Mouse (Mus musculus): ENCODE data around the gene Clca1. TPM values are rescaled to one million over a fixed set of nuclear protein-coding genes. Genes with fewer than 3 reads are reported as not detected.

The Clca1 gene
- polyA plus RNA-seq, 1 experiment from 2014 or later = not detected

DNA sequence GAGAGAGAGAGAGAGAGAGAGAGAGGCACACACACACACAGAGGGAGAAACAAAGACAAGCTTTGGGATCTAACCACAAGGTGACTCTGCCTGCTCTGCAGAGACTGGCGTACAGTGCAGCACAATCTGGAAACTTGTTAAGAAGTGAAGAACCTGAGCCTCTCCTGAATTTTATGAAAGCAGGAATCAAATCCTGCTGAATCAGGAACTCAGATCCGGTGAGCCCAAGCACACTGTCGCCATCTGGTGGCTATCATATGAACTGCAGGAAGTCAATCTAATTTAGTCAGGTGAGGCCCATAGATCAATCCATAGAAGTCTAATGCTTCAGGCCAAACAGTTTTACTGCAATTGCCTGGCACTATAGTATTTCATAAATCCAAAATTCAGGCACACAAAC is 5.8 kb downstream of the Clca1 start:
- H3K9ac ChIP-seq (ENCODE audit: low read depth, low read length) = no peak overlapping the region
- no peaks in the 10 kb centered on the region for H3K9me3 ChIP-seq (ENCODE audit: control insufficient read depth, low read length)
- 29% methylated on average over 3 of the region's 3 CpGs for WGBS
- no peaks in the 10 kb centered on the region for H3K27me3 ChIP-seq (replicated peaks; ENCODE audit: control insufficient read depth, insufficient read depth, low read length)
- no peak for DNase-seq (ENCODE audit: low spot score)
- no peak overlapping the region for H3K4me2 ChIP-seq
- no peaks in the 10 kb centered on the region for H3K4me1 ChIP-seq (replicated peaks; ENCODE audit: control insufficient read depth, insufficient read depth, low read length)
- no peaks in the 10 kb centered on the region for H3K36me3 ChIP-seq (ENCODE audit: control insufficient read depth, insufficient read depth, low read length)
- H3K27ac ChIP-seq (ENCODE audit: low read depth, low read length) = no peak overlapping the region
- no peak for ATAC-seq (replicated peaks; ENCODE audit: low FRiP score)
- no peak overlapping the region for H3K4me3 ChIP-seq (ENCODE audit: low read depth, low read length)

GRCm38 (mm10) chr3:145017807-145018206 is 14.8 kb downstream of the Clca1 start:
- H3K9ac ChIP-seq (ENCODE audit: low read depth, low read length) = no peak overlapping the region
- no peaks in the 10 kb centered on the region for H3K9me3 ChIP-seq (ENCODE audit: control insufficient read depth, low read length)
- DNase-seq (ENCODE audit: low spot score) (no peak), ATAC-seq (replicated peaks; ENCODE audit: low FRiP score) (no peak)
- no peak overlapping the region for H3K4me2 ChIP-seq
- H3K27ac ChIP-seq (ENCODE audit: low read depth, low read length) = no peak overlapping the region
- H3K36me3 ChIP-seq (ENCODE audit: control insufficient read depth, insufficient read depth, low read length) = no peaks in the 10 kb centered on the region
- 81% methylated on average over 3 of the region's 3 CpGs for WGBS
- H3K4me1 ChIP-seq (replicated peaks; ENCODE audit: control insufficient read depth, insufficient read depth, low read length) = no peaks in the 10 kb centered on the region
- no peak overlapping the region for H3K4me3 ChIP-seq (ENCODE audit: low read depth, low read length)
- no peaks in the 10 kb centered on the region for H3K27me3 ChIP-seq (replicated peaks; ENCODE audit: control insufficient read depth, insufficient read depth, low read length)

- Histone ChIP-seq H3K36me3 (ENCODE audit: control insufficient read depth, insufficient read depth, low read length) (no peaks in the 10 kb centered on the region), H3K9ac (ENCODE audit: low read depth, low read length) (no peak overlapping the region), H3K4me2 (no peak overlapping the region), H3K9me3 (ENCODE audit: control insufficient read depth, low read length) (no peaks in the 10 kb centered on the region), H3K27ac (ENCODE audit: low read depth, low read length) (no peak overlapping the region), H3K27me3 (replicated peaks; ENCODE audit: control insufficient read depth, insufficient read depth, low read length) (no peaks in the 10 kb centered on the region), H3K4me1 (replicated peaks; ENCODE audit: control insufficient read depth, insufficient read depth, low read length) (no peaks in the 10 kb centered on the region), H3K4me3 (ENCODE audit: low read depth, low read length) (no peak overlapping the region)
- 36% methylated on average over 5 of the region's 5 CpGs for WGBS
- ATAC-seq (replicated peaks; ENCODE audit: low FRiP score) = no peak
- DNase-seq (ENCODE audit: low spot score) = no peak
Observed at GRCm38 (mm10) chr3:145004422-145004821, 28.2 kb downstream of the Clca1 start.

- Histone ChIP-seq H3K4me1 (replicated peaks; ENCODE audit: control insufficient read depth, insufficient read depth, low read length) (no peaks in the 10 kb centered on the region), H3K9me3 (ENCODE audit: control insufficient read depth, low read length) (no peaks in the 10 kb centered on the region), H3K27me3 (replicated peaks; ENCODE audit: control insufficient read depth, insufficient read depth, low read length) (no peaks in the 10 kb centered on the region), H3K27ac (ENCODE audit: low read depth, low read length) (no peak overlapping the region), H3K4me3 (ENCODE audit: low read depth, low read length) (no peak overlapping the region), H3K36me3 (ENCODE audit: control insufficient read depth, insufficient read depth, low read length) (no peaks in the 10 kb centered on the region), H3K9ac (ENCODE audit: low read depth, low read length) (no peak overlapping the region), H3K4me2 (no peak overlapping the region)
- WGBS = 61% methylated on average over 1 of the region's 1 CpGs
- DNase-seq (ENCODE audit: low spot score) (no peak), ATAC-seq (replicated peaks; ENCODE audit: low FRiP score) (no peak)
Observed at GRCm38 (mm10) chr3:145000912-145001311, 31.7 kb downstream of the Clca1 start.

- H3K4me1 ChIP-seq (replicated peaks; ENCODE audit: control insufficient read depth, insufficient read depth, low read length) = no peaks in the 10 kb centered on the region
- ATAC-seq (replicated peaks; ENCODE audit: low FRiP score) (no peak), DNase-seq (ENCODE audit: low spot score) (no peak)
- no peak overlapping the region for H3K27ac ChIP-seq (ENCODE audit: low read depth, low read length)
- no peaks in the 10 kb centered on the region for H3K36me3 ChIP-seq (ENCODE audit: control insufficient read depth, insufficient read depth, low read length)
- H3K27me3 ChIP-seq (replicated peaks; ENCODE audit: control insufficient read depth, insufficient read depth, low read length) = no peaks in the 10 kb centered on the region
- no peak overlapping the region for H3K9ac ChIP-seq (ENCODE audit: low read depth, low read length)
- H3K4me2 ChIP-seq = no peak overlapping the region
- no peaks in the 10 kb centered on the region for H3K9me3 ChIP-seq (ENCODE audit: control insufficient read depth, low read length)
- WGBS = 81% methylated on average over 5 of the region's 5 CpGs
- H3K4me3 ChIP-seq (ENCODE audit: low read depth, low read length) = no peak overlapping the region
Observed at GRCm38 (mm10) chr3:144993055-144993454, 39.5 kb downstream of the Clca1 start.

DNA sequence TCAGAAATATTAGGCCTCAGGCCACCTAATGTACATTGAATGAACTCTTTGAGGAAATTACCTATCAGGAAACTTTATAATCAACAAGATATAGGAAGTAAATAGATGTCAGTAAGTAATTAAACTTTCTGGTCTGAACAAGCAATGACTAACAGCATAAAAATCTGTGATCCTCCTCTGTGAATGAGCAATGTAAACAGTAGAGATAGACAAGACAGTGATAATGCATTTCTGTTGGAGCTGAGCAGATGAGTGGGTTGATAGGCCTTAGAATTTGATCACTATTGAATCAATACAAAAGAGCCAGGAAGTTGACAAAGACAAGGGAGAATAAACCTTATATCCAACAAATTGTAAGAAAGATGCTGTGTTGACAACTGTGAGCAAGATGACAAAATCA is 40.0 kb downstream of the Clca1 start:
- ATAC-seq (replicated peaks; ENCODE audit: low FRiP score) (no peak), DNase-seq (ENCODE audit: low spot score) (no peak)
- Histone ChIP-seq H3K27me3 (replicated peaks; ENCODE audit: control insufficient read depth, insufficient read depth, low read length) (no peaks in the 10 kb centered on the region), H3K4me1 (replicated peaks; ENCODE audit: control insufficient read depth, insufficient read depth, low read length) (no peaks in the 10 kb centered on the region), H3K9ac (ENCODE audit: low read depth, low read length) (no peak overlapping the region), H3K4me3 (ENCODE audit: low read depth, low read length) (no peak overlapping the region), H3K4me2 (no peak overlapping the region), H3K27ac (ENCODE audit: low read depth, low read length) (no peak overlapping the region), H3K9me3 (ENCODE audit: control insufficient read depth, low read length) (no peaks in the 10 kb centered on the region), H3K36me3 (ENCODE audit: control insufficient read depth, insufficient read depth, low read length) (no peaks in the 10 kb centered on the region)

GRCm38 (mm10) chr3:144985890-144986289 is 46.7 kb downstream of the Clca1 start:
- no peaks in the 10 kb centered on the region for H3K4me1 ChIP-seq (replicated peaks; ENCODE audit: control insufficient read depth, insufficient read depth, low read length)
- H3K9ac ChIP-seq (ENCODE audit: low read depth, low read length) = no peak overlapping the region
- no peak overlapping the region for H3K4me2 ChIP-seq
- H3K27me3 ChIP-seq (replicated peaks; ENCODE audit: control insufficient read depth, insufficient read depth, low read length) = no peaks in the 10 kb centered on the region
- H3K9me3 ChIP-seq (ENCODE audit: control insufficient read depth, low read length) = no peaks in the 10 kb centered on the region
- DNase-seq (ENCODE audit: low spot score) (no peak), ATAC-seq (replicated peaks; ENCODE audit: low FRiP score) (no peak)
- no peak overlapping the region for H3K27ac ChIP-seq (ENCODE audit: low read depth, low read length)
- H3K36me3 ChIP-seq (ENCODE audit: control insufficient read depth, insufficient read depth, low read length) = no peaks in the 10 kb centered on the region
- WGBS = 69% methylated on average over 5 of the region's 5 CpGs
- no peak overlapping the region for H3K4me3 ChIP-seq (ENCODE audit: low read depth, low read length)

- DNase-seq (ENCODE audit: low spot score) (no peak), ATAC-seq (replicated peaks; ENCODE audit: low FRiP score) (no peak)
- Histone ChIP-seq H3K27me3 (replicated peaks; ENCODE audit: control insufficient read depth, insufficient read depth, low read length) (no peaks in the 10 kb centered on the region), H3K4me1 (replicated peaks; ENCODE audit: control insufficient read depth, insufficient read depth, low read length) (no peaks in the 10 kb centered on the region), H3K4me3 (ENCODE audit: low read depth, low read length) (no peak overlapping the region), H3K9ac (ENCODE audit: low read depth, low read length) (no peak overlapping the region), H3K27ac (ENCODE audit: low read depth, low read length) (no peak overlapping the region), H3K9me3 (ENCODE audit: control insufficient read depth, low read length) (no peaks in the 10 kb centered on the region), H3K4me2 (no peak overlapping the region), H3K36me3 (ENCODE audit: control insufficient read depth, insufficient read depth, low read length) (no peaks in the 10 kb centered on the region)
- WGBS = 85% methylated on average over 6 of the region's 6 CpGs
Observed at GRCm38 (mm10) chr3:144980551-144980950, 52.0 kb downstream of the Clca1 start.

- Histone ChIP-seq H3K9me3 (ENCODE audit: control insufficient read depth, low read length) (no peaks in the 10 kb centered on the region), H3K4me2 (no peak overlapping the region), H3K27me3 (replicated peaks; ENCODE audit: control insufficient read depth, insufficient read depth, low read length) (no peaks in the 10 kb centered on the region), H3K36me3 (ENCODE audit: control insufficient read depth, insufficient read depth, low read length) (no peaks in the 10 kb centered on the region), H3K9ac (ENCODE audit: low read depth, low read length) (no peak overlapping the region), H3K4me3 (ENCODE audit: low read depth, low read length) (no peak overlapping the region), H3K27ac (ENCODE audit: low read depth, low read length) (no peak overlapping the region), H3K4me1 (replicated peaks; ENCODE audit: control insufficient read depth, insufficient read depth, low read length) (no peaks in the 10 kb centered on the region)
- WGBS = 53% methylated on average over 4 of the region's 4 CpGs
- DNase-seq (ENCODE audit: low spot score) (no peak), ATAC-seq (replicated peaks; ENCODE audit: low FRiP score) (no peak)
Observed at GRCm38 (mm10) chr3:144977631-144978030, 54.9 kb downstream of the Clca1 start.
